In the genomic region with DNA sequence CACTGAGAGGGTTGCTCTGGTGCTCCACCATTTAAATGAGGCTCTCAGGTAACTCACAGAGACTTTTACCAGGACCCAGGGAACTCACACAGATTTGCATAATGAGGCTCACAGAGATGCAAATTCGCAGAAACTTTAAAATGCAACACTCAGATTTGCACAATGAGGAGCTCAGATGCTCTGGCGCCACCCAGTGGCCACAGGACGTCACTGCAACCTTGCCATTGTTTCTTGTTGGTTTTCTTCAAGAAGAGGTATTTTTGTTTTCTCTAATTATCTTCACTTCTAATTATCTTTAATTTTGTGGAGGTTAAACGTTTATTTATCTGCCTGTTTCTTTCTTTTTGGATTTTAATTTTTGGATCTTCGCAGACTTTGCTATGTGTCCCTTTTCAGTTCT, we compare ENCODE assay signal across 19 mouse cellular contexts. TPM values are rescaled to one million over a fixed set of nuclear protein-coding genes. Genes with fewer than 3 reads are reported as not detected.
"Had no signal": no experiment of that assay in that cellular context is flagged by ENCODE, and none has a peak within 500 bp of the region (broad histone marks: within the 10 kb centered on the region; RNA-seq: fewer than 3 reads in every experiment).

No protein-coding gene starts in this region.

RNA-seq across cellular contexts. Expression of a gene that starts 34.1 kb away (rescaled TPM):
- total RNA-seq: megakaryocyte progenitor cell, adult 5-6 weeks; midbrain, postnatal 0 days; monocyte, adult 5-6 weeks had no signal
- polyA plus RNA-seq: liver, embryonic 14.5 days; liver, embryonic 16.5 days; lung, embryonic 15.5 days; lung, postnatal 0 days; macrophage; midbrain, embryonic 11.5 days; midbrain, embryonic 13.5 days; midbrain, embryonic 15.5 days; midbrain, postnatal 0 days; neural tube, embryonic 11.5 days; neural tube, embryonic 13.5 days; neural tube, embryonic 15.5 days; small intestine, adult 2 months; stomach, embryonic 15.5 days; stomach, postnatal 0 days; thymus, postnatal 0 days; urinary bladder, adult 2 months had no signal
